Mouse (Mus musculus): ENCODE measurements around the gene Bpifb5. TPM values are rescaled to one million over a fixed set of nuclear protein-coding genes. Genes with fewer than 3 reads are reported as not detected.
A peak's percentile ranks its signal among the peaks of the same experiment; 100 is the strongest.
"Not testable (repeated sequence)": the region's sequence is repeated elsewhere in the genome, so short reads cannot be mapped to it uniquely, and the experiment has no call there.

Gene Bpifb5
- polyA plus RNA-seq, 1 experiment from 2014 or later = 0.14 TPM

GRCm38 (mm10) chr2:154204630-154205029 is 18.9 kb upstream of the Bpifb5 start:
- ATAC-seq (ENCODE audit: low FRiP score, low read depth) = no peak
- Histone ChIP-seq H3K27me3 (no peaks in the 10 kb centered on the region), H3K36me3 (no peaks in the 10 kb centered on the region), H3K4me3 (no peak overlapping the region), H3K4me1 (replicated peaks) (no peaks in the 10 kb centered on the region), H3K9me3 (no peaks in the 10 kb centered on the region), H3K27ac (replicated peaks) (no peak overlapping the region), H3K9ac (no peak overlapping the region), H3K4me2 (no peak overlapping the region)
- WGBS = 95% methylated on average over 4 of the region's 4 CpGs

DNA sequence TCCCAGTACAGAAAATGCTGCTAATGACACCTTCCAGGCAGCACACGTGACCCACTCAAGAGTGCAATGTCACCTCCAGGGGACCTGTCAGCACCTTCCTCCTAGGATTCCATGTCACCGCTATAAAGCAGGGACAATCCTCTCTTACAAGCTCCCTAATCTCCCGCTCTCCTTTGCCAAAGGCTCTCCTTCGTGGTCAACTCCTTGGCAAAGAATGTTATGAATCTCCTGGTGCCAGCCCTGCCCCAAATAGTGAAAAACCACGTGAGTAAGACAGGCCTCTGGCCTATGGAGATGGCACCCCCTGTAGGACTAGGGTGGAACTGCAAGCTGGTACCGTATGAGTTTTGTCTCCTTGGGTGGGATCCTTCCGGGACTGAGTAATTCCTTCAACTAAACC is 16.6 kb upstream of the Bpifb5 start:
- Histone ChIP-seq H3K9ac (no peak overlapping the region), H3K27me3 (no peaks in the 10 kb centered on the region), H3K27ac (replicated peaks) (no peak overlapping the region), H3K4me2 (no peak overlapping the region), H3K9me3 (no peaks in the 10 kb centered on the region), H3K4me1 (replicated peaks) (peaks cover 7% of the 10 kb centered on the region; the same call in 1 of the 2 replicates), H3K36me3 (no peaks in the 10 kb centered on the region), H3K4me3 (no peak overlapping the region)
- ATAC-seq (ENCODE audit: low FRiP score, low read depth) = no peak
- 66% methylated on average over 7 of the region's 7 CpGs for WGBS

GRCm38 (mm10) chr2:154209112-154209511 is 14.4 kb upstream of the Bpifb5 start:
- Histone ChIP-seq H3K9me3 (no peaks in the 10 kb centered on the region), H3K4me2 (no peak overlapping the region), H3K27ac (replicated peaks) (no peak overlapping the region), H3K27me3 (no peaks in the 10 kb centered on the region), H3K4me3 (no peak overlapping the region), H3K4me1 (replicated peaks) (peaks cover 7% of the 10 kb centered on the region; the same call in 1 of the 2 replicates), H3K9ac (no peak overlapping the region), H3K36me3 (no peaks in the 10 kb centered on the region)
- ATAC-seq (ENCODE audit: low FRiP score, low read depth) = no peak; the same call in 1 of the 2 replicates
- WGBS = 9% methylated on average over 3 of the region's 3 CpGs

DNA sequence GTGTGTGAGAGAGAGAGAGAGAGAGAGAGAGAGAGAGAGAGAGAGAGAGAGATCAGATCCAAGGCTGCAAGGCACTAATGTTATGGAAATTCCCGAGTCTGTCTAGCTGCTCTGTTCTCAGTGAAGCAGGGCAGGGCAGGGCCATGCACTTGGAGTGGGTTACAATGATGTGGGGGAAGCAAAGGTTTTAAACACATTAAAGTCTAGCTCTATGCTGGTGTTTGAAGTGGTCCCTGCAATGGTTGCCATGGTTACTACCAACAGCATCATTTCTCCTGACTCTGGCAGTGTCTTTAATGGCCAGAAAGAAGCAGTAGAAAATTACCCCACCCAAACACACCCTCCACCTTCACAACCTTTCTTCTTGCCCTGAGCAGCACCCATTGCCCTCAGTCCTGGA is 12.4 kb upstream of the Bpifb5 start:
- WGBS = 43% methylated on average over 1 of the region's 1 CpGs
- Histone ChIP-seq H3K4me1 (replicated peaks) (peaks cover 7% of the 10 kb centered on the region; the same call in 1 of the 2 replicates), H3K9ac (no peak overlapping the region), H3K9me3 (no peaks in the 10 kb centered on the region), H3K27ac (replicated peaks) (no peak overlapping the region), H3K27me3 (no peaks in the 10 kb centered on the region), H3K4me3 (no peak overlapping the region), H3K4me2 (no peak overlapping the region), H3K36me3 (no peaks in the 10 kb centered on the region)
- no peak for ATAC-seq (ENCODE audit: low FRiP score, low read depth)

- no peaks in the 10 kb centered on the region for H3K9me3 ChIP-seq
- H3K36me3 ChIP-seq = no peaks in the 10 kb centered on the region
- H3K4me3 ChIP-seq = no peak overlapping the region
- no peak overlapping the region for H3K27ac ChIP-seq (replicated peaks)
- H3K9ac ChIP-seq = no peak overlapping the region
- peaks cover 7% of the 10 kb centered on the region; the same call in 1 of the 2 replicates for H3K4me1 ChIP-seq (replicated peaks)
- WGBS = 89% methylated on average over 4 of the region's 4 CpGs
- H3K4me2 ChIP-seq = no peak overlapping the region
- no peak for ATAC-seq (ENCODE audit: low FRiP score, low read depth)
- H3K27me3 ChIP-seq = no peaks in the 10 kb centered on the region
Measured at GRCm38 (mm10) chr2:154211881-154212280, 11.7 kb upstream of the Bpifb5 start.

GRCm38 (mm10) chr2:154215191-154215590 is 8.4 kb upstream of the Bpifb5 start:
- no peak for ATAC-seq (ENCODE audit: low FRiP score, low read depth)
- Histone ChIP-seq H3K4me3 (no peak overlapping the region), H3K4me2 (no peak overlapping the region), H3K36me3 (no peaks in the 10 kb centered on the region), H3K27ac (replicated peaks) (no peak overlapping the region), H3K4me1 (replicated peaks) (peaks cover 7% of the 10 kb centered on the region; the same call in 1 of the 2 replicates), H3K27me3 (no peaks in the 10 kb centered on the region), H3K9ac (no peak overlapping the region), H3K9me3 (no peaks in the 10 kb centered on the region)
- WGBS = 20% methylated on average over 5 of the region's 5 CpGs

GRCm38 (mm10) chr2:154219950-154220349 is 3.6 kb upstream of the Bpifb5 start:
- H3K4me1 ChIP-seq (replicated peaks) = peaks cover 16% of the 10 kb centered on the region
- H3K36me3 ChIP-seq = no peaks in the 10 kb centered on the region
- H3K4me2 ChIP-seq = no peak overlapping the region
- ATAC-seq (ENCODE audit: low FRiP score, low read depth) = no peak
- H3K27me3 ChIP-seq = no peaks in the 10 kb centered on the region
- no peak overlapping the region for H3K27ac ChIP-seq (replicated peaks)
- WGBS = 83% methylated on average over 5 of the region's 5 CpGs
- H3K9me3 ChIP-seq = no peaks in the 10 kb centered on the region
- no peak overlapping the region for H3K9ac ChIP-seq
- H3K4me3 ChIP-seq = no peak overlapping the region

DNA sequence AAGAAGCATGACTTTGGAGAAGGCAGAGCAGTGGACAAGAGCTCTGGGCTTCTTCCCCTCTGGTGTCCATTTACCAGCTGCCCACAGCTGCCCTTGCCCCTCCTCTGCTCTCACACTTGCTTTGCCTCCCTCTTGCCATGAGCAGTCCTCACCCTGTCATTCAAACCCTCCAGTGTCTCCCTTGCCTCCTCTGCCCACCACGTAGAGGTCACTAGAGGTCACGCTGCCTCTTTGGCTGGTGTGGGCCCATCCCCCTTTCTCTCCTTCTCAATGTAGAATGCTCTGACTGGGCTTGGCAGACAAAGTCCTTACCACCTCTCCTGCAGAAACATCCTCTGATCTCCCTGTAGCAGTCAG is 353 bp downstream of the Bpifb5 start:
- Histone ChIP-seq H3K4me3 (no peak overlapping the region), H3K9me3 (no peaks in the 10 kb centered on the region), H3K27ac (replicated peaks) (peak overlapping the region; percentile 23; the same call in 1 of the 2 replicates), H3K9ac (no peak overlapping the region), H3K36me3 (no peaks in the 10 kb centered on the region), H3K4me1 (replicated peaks) (peaks cover 16% of the 10 kb centered on the region), H3K27me3 (no peaks in the 10 kb centered on the region), H3K4me2 (peak overlapping the region; percentile 34; the same call in 1 of the 2 replicates)
- WGBS = 15% methylated on average over 2 of the region's 2 CpGs
- ATAC-seq (ENCODE audit: low FRiP score, low read depth) = no peak

DNA sequence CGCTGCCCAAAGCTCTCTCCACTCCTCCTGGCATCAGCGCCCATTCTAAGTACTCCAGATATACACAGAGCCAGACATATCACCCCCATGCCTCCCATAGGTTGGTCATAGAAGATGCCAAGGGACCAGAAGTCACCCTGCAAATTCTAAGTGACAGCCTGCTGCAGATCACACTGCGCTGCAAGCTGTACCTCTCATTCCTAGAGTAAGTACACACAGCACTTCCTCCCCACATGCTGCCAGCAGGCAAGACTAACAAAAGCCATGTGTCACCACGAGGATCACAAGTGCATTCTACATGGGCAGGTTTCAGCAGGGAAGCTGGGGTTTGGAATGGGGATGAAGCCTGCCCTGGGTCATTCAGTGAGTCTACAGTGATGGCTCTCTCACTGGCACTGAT is 3.4 kb downstream of the Bpifb5 start:
- WGBS = 79% methylated on average over 4 of the region's 4 CpGs
- no peaks in the 10 kb centered on the region for H3K36me3 ChIP-seq
- H3K9ac ChIP-seq = no peak overlapping the region

DNA sequence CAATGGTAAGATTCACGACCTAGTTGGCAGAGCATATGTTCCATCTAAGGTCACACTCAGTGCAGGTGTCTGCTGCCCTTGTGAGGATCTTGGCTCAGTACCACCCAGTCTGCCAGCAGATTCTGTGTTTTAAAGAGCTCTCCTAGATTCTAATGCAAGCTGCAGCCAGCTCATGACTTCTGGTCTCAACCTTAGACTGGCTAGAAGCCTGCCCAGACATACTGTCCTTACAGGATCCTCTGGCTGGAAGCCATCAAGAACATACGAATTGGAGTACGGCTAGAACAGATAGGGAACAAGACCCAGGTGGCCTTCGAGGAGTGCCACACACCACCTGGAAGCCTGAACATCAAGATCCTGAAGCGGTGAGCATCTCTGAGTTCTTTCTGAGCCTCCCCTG is 4.3 kb downstream of the Bpifb5 start:
- 87% methylated on average over 5 of the region's 5 CpGs for whole genome bisulfite sequencing
- peaks cover 13% of the 10 kb centered on the region for H3K4me1 ChIP-seq (replicated peaks)
- H3K9me3 ChIP-seq = no peaks in the 10 kb centered on the region
- H3K27me3 ChIP-seq = no peaks in the 10 kb centered on the region
- no peak overlapping the region for H3K4me2 ChIP-seq
- no peak for ATAC-seq (ENCODE audit: low FRiP score, low read depth)
- H3K4me3 ChIP-seq = no peak overlapping the region
- no peaks in the 10 kb centered on the region for H3K36me3 ChIP-seq
- no peak overlapping the region for H3K27ac ChIP-seq (replicated peaks)
- H3K9ac ChIP-seq = no peak overlapping the region

More for the DNA sequence above, 3.4 kb downstream of the Bpifb5 start:
- H3K27ac ChIP-seq (replicated peaks) = no peak overlapping the region
- peaks cover 16% of the 10 kb centered on the region for H3K4me1 ChIP-seq (replicated peaks)
- H3K4me3 ChIP-seq = no peak overlapping the region
- no peaks in the 10 kb centered on the region for H3K27me3 ChIP-seq
- no peaks in the 10 kb centered on the region for H3K9me3 ChIP-seq
- no peak overlapping the region for H3K4me2 ChIP-seq
- ATAC-seq (ENCODE audit: low FRiP score, low read depth) = no peak

- no peaks in the 10 kb centered on the region for H3K4me1 ChIP-seq (replicated peaks)
Measured at GRCm38 (mm10) chr2:154233426-154233825, 9.9 kb downstream of the Bpifb5 start.

DNA sequence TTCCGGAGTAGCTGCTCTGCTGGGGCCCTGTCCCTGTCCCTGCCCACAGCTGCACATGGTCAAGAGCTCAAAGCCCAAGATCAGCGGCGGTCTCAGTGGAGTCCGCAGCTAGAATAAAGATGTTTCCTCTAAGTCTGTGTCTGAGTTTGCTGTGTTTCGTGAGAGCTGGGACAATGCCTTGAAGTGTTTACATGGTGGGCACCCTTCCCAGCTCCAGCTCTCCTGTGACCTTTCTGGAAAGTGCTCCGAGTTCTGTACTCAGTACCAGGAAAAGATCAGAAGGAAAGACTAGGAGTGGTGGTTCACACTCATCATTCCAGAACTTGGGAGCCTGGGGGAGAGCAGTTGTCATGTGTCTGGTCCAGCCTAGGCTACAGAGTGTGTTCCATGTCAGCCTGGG is 17.2 kb downstream of the Bpifb5 start:
- H3K4me2 ChIP-seq = no peak overlapping the region
- H3K36me3 ChIP-seq = no peaks in the 10 kb centered on the region
- no peaks in the 10 kb centered on the region for H3K27me3 ChIP-seq
- H3K9ac ChIP-seq = no peak overlapping the region
- no peaks in the 10 kb centered on the region for H3K9me3 ChIP-seq
- no peak for ATAC-seq (ENCODE audit: low FRiP score, low read depth)
- WGBS = 87% methylated on average over 6 of the region's 6 CpGs
- H3K4me1 ChIP-seq (replicated peaks) = no peaks in the 10 kb centered on the region
- no peak overlapping the region for H3K27ac ChIP-seq (replicated peaks)
- no peak overlapping the region for H3K4me3 ChIP-seq

More at GRCm38 (mm10) chr2:154233426-154233825, 9.9 kb downstream of the Bpifb5 start:
- H3K9ac ChIP-seq = no peak overlapping the region
- H3K36me3 ChIP-seq = no peaks in the 10 kb centered on the region
- no peaks in the 10 kb centered on the region for H3K9me3 ChIP-seq
- no peak for ATAC-seq (ENCODE audit: low FRiP score, low read depth)
- H3K27ac ChIP-seq (replicated peaks) = no peak overlapping the region
- 72% methylated on average over 6 of the region's 6 CpGs for WGBS
- H3K27me3 ChIP-seq = no peaks in the 10 kb centered on the region
- H3K4me2 ChIP-seq = no peak overlapping the region
- no peak overlapping the region for H3K4me3 ChIP-seq

DNA sequence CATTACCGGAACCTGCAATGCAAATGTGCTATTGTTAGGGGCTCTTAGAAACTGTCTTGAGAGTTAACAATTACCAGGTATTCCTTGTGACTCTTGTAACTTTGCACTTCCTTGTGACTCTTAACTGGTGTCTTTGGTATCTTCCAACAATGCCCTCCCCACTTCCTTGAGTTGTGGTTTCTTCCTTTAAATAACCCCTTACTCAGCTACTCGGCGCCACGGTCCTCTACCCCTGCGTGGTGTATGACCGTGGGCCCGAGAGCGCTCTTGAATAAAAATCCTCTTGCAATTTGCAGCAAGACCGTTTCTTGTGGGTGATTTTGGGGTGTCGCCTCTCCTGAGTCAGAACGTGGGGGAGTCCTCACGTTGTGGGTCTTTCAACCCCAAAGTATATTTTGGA is 19.2 kb downstream of the Bpifb5 start:
- WGBS = 95% methylated on average over 12 of the region's 12 CpGs
- ATAC-seq (ENCODE audit: low FRiP score, low read depth); H3K4me3 ChIP-seq; H3K27ac ChIP-seq (replicated peaks); H3K9me3 ChIP-seq; H3K27me3 ChIP-seq; H3K4me1 ChIP-seq (replicated peaks); H3K9ac ChIP-seq; H3K36me3 ChIP-seq; H3K4me2 ChIP-seq: not testable (repeated sequence)
